Mouse (Mus musculus): Measurements from ENCODE around the gene Rcor1. TPM values are rescaled to one million over a fixed set of nuclear protein-coding genes. Genes with fewer than 3 reads are reported as not detected.
"Not testable (repeated sequence)": the region's sequence is repeated elsewhere in the genome, so short reads cannot be mapped to it uniquely, and the experiment has no call there.

Gene Rcor1
- polyA plus RNA-seq, 1 experiment: 34.4 TPM

- H3K27me3 ChIP-seq (ENCODE audit: control insufficient read depth, insufficient read depth, low read length, poor library complexity, severe bottlenecking): no peaks in the 10 kb centered on the region
- no peaks in the 10 kb centered on the region for H3K9me3 ChIP-seq (replicated peaks; ENCODE audit: control insufficient read depth, insufficient read depth, low read length, poor library complexity, severe bottlenecking)
- no peak overlapping the region for H3K9ac ChIP-seq (ENCODE audit: low read depth, poor library complexity, severe bottlenecking)
- H3K27ac ChIP-seq (ENCODE audit: insufficient read depth, low read length): no peak overlapping the region
- no peak overlapping the region for H3K4me3 ChIP-seq (ENCODE audit: low read depth, low read length)
- no peaks in the 10 kb centered on the region for H3K36me3 ChIP-seq (ENCODE audit: control insufficient read depth, insufficient read depth, low read length, poor library complexity, severe bottlenecking)
- TF ChIP-seq POLR2A (IDR thresholded peaks at IDR 0.05; ENCODE audit: insufficient read depth, low read length) (no peak), CTCF (IDR thresholded peaks at IDR 0.05; ENCODE audit: low read depth, low read length) (no peak), EP300 (IDR thresholded peaks at IDR 0.05; ENCODE audit: insufficient read depth, low read depth, low read length) (no peak)
- H3K4me1 ChIP-seq (ENCODE audit: control insufficient read depth, insufficient read depth, low read length): no peaks in the 10 kb centered on the region
These were observed 28.7 kb downstream of the Rcor1 start for GRCm38 (mm10) chr12:111067816-111068215.

GRCm38 (mm10) chr12:111069299-111069698 lies 30.1 kb downstream of the Rcor1 start:
- not testable (repeated sequence) for H3K4me3 ChIP-seq (ENCODE audit: low read depth, low read length); H3K9me3 ChIP-seq (replicated peaks; ENCODE audit: control insufficient read depth, insufficient read depth, low read length, poor library complexity, severe bottlenecking); H3K27me3 ChIP-seq (ENCODE audit: control insufficient read depth, insufficient read depth, low read length, poor library complexity, severe bottlenecking); H3K27ac ChIP-seq (ENCODE audit: insufficient read depth, low read length); H3K36me3 ChIP-seq (ENCODE audit: control insufficient read depth, insufficient read depth, low read length, poor library complexity, severe bottlenecking); H3K4me1 ChIP-seq (ENCODE audit: control insufficient read depth, insufficient read depth, low read length); H3K9ac ChIP-seq (ENCODE audit: low read depth, poor library complexity, severe bottlenecking)

GRCm38 (mm10) chr12:111071009-111071408 lies 31.9 kb downstream of the Rcor1 start:
- H3K27ac ChIP-seq (ENCODE audit: insufficient read depth, low read length): no peak overlapping the region
- no peak overlapping the region for H3K4me3 ChIP-seq (ENCODE audit: low read depth, low read length)
- H3K9ac ChIP-seq (ENCODE audit: low read depth, poor library complexity, severe bottlenecking): no peak overlapping the region
- no peaks in the 10 kb centered on the region for H3K27me3 ChIP-seq (ENCODE audit: control insufficient read depth, insufficient read depth, low read length, poor library complexity, severe bottlenecking)
- no peaks in the 10 kb centered on the region for H3K9me3 ChIP-seq (replicated peaks; ENCODE audit: control insufficient read depth, insufficient read depth, low read length, poor library complexity, severe bottlenecking)
- TF ChIP-seq POLR2A (IDR thresholded peaks at IDR 0.05; ENCODE audit: insufficient read depth, low read length) (no peak), EP300 (IDR thresholded peaks at IDR 0.05; ENCODE audit: insufficient read depth, low read depth, low read length) (no peak), CTCF (IDR thresholded peaks at IDR 0.05; ENCODE audit: low read depth, low read length) (no peak)
- H3K4me1 ChIP-seq (ENCODE audit: control insufficient read depth, insufficient read depth, low read length): no peaks in the 10 kb centered on the region
- no peaks in the 10 kb centered on the region for H3K36me3 ChIP-seq (ENCODE audit: control insufficient read depth, insufficient read depth, low read length, poor library complexity, severe bottlenecking)

GRCm38 (mm10) chr12:111071477-111072152 lies 32.5 kb downstream of the Rcor1 start:
- Histone ChIP-seq H3K27me3 (ENCODE audit: control insufficient read depth, insufficient read depth, low read length, poor library complexity, severe bottlenecking) (no peaks in the 10 kb centered on the region), H3K4me1 (ENCODE audit: control insufficient read depth, insufficient read depth, low read length) (no peaks in the 10 kb centered on the region), H3K4me3 (ENCODE audit: low read depth, low read length) (no peak overlapping the region), H3K9me3 (replicated peaks; ENCODE audit: control insufficient read depth, insufficient read depth, low read length, poor library complexity, severe bottlenecking) (no peaks in the 10 kb centered on the region), H3K9ac (ENCODE audit: low read depth, poor library complexity, severe bottlenecking) (no peak overlapping the region), H3K36me3 (ENCODE audit: control insufficient read depth, insufficient read depth, low read length, poor library complexity, severe bottlenecking) (no peaks in the 10 kb centered on the region), H3K27ac (ENCODE audit: insufficient read depth, low read length) (no peak overlapping the region)
- TF ChIP-seq POLR2A (IDR thresholded peaks at IDR 0.05; ENCODE audit: insufficient read depth, low read length) (no peak), CTCF (IDR thresholded peaks at IDR 0.05; ENCODE audit: low read depth, low read length) (no peak), EP300 (IDR thresholded peaks at IDR 0.05; ENCODE audit: insufficient read depth, low read depth, low read length) (no peak)

- H3K27me3 ChIP-seq (ENCODE audit: control insufficient read depth, insufficient read depth, low read length, poor library complexity, severe bottlenecking): no peaks in the 10 kb centered on the region
- H3K9me3 ChIP-seq (replicated peaks; ENCODE audit: control insufficient read depth, insufficient read depth, low read length, poor library complexity, severe bottlenecking): no peaks in the 10 kb centered on the region
- H3K9ac ChIP-seq (ENCODE audit: low read depth, poor library complexity, severe bottlenecking): no peak overlapping the region
- no peak overlapping the region for H3K27ac ChIP-seq (ENCODE audit: insufficient read depth, low read length)
- H3K4me3 ChIP-seq (ENCODE audit: low read depth, low read length): no peak overlapping the region
- H3K4me1 ChIP-seq (ENCODE audit: control insufficient read depth, insufficient read depth, low read length): no peaks in the 10 kb centered on the region
- H3K36me3 ChIP-seq (ENCODE audit: control insufficient read depth, insufficient read depth, low read length, poor library complexity, severe bottlenecking): no peaks in the 10 kb centered on the region
- TF ChIP-seq POLR2A (IDR thresholded peaks at IDR 0.05; ENCODE audit: insufficient read depth, low read length) (no peak), EP300 (IDR thresholded peaks at IDR 0.05; ENCODE audit: insufficient read depth, low read depth, low read length) (no peak), CTCF (IDR thresholded peaks at IDR 0.05; ENCODE audit: low read depth, low read length) (no peak)
These were observed 37.3 kb downstream of the Rcor1 start for GRCm38 (mm10) chr12:111076385-111076965.

GRCm38 (mm10) chr12:111085579-111085978 lies 46.4 kb downstream of the Rcor1 start:
- Histone ChIP-seq H3K36me3 (ENCODE audit: control insufficient read depth, insufficient read depth, low read length, poor library complexity, severe bottlenecking) (no peaks in the 10 kb centered on the region), H3K9ac (ENCODE audit: low read depth, poor library complexity, severe bottlenecking) (no peak overlapping the region), H3K27me3 (ENCODE audit: control insufficient read depth, insufficient read depth, low read length, poor library complexity, severe bottlenecking) (no peaks in the 10 kb centered on the region), H3K4me1 (ENCODE audit: control insufficient read depth, insufficient read depth, low read length) (no peaks in the 10 kb centered on the region), H3K4me3 (ENCODE audit: low read depth, low read length) (no peak overlapping the region), H3K27ac (ENCODE audit: insufficient read depth, low read length) (no peak overlapping the region), H3K9me3 (replicated peaks; ENCODE audit: control insufficient read depth, insufficient read depth, low read length, poor library complexity, severe bottlenecking) (no peaks in the 10 kb centered on the region)
- TF ChIP-seq CTCF (IDR thresholded peaks at IDR 0.05; ENCODE audit: low read depth, low read length) (no peak), POLR2A (IDR thresholded peaks at IDR 0.05; ENCODE audit: insufficient read depth, low read length) (no peak), EP300 (IDR thresholded peaks at IDR 0.05; ENCODE audit: insufficient read depth, low read depth, low read length) (no peak)
